Mouse (Mus musculus): ENCODE results near the gene Ap3b1. TPM values are rescaled to one million over a fixed set of nuclear protein-coding genes. Genes with fewer than 3 reads are reported as not detected.

Gene Ap3b1
- total RNA-seq, 2 experiments from 2014 or later: 56.0 to 56.3 TPM

- no peak for DNase-seq (ENCODE audit: low spot score in 2 of 2)
Measured at GRCm38 (mm10) chr13:94575607-94576398, 217.0 kb downstream of the Ap3b1 start.

- no peak for DNase-seq (ENCODE audit: low spot score in 2 of 2)
Measured at GRCm38 (mm10) chr13:94576399-94577176, 217.8 kb downstream of the Ap3b1 start.

GRCm38 (mm10) chr13:94577177-94577540 lies 218.4 kb downstream of the Ap3b1 start:
- no peak for DNase-seq (ENCODE audit: low spot score in 2 of 2)

GRCm38 (mm10) chr13:94595289-94595688 lies 236.5 kb downstream of the Ap3b1 start:
- DNase-seq (ENCODE audit: low spot score in 2 of 2): no peak

- DNase-seq (ENCODE audit: low spot score in 2 of 2): peak in 1 of 2 experiments; percentile 59
Measured at GRCm38 (mm10) chr13:94595701-94596361, 237.1 kb downstream of the Ap3b1 start.

GRCm38 (mm10) chr13:94596386-94597033 lies 237.8 kb downstream of the Ap3b1 start:
- peak in 1 of 2 experiments; percentile 31 for DNase-seq (ENCODE audit: low spot score in 2 of 2)

- no peak for DNase-seq (ENCODE audit: low spot score in 2 of 2)
Measured at GRCm38 (mm10) chr13:94599718-94600117, 241.0 kb downstream of the Ap3b1 start.

- no peak for DNase-seq (ENCODE audit: low spot score in 2 of 2)
Measured at GRCm38 (mm10) chr13:94607035-94607860, 248.5 kb downstream of the Ap3b1 start.

- DNase-seq (ENCODE audit: low spot score in 2 of 2): no peak
Measured at GRCm38 (mm10) chr13:94607861-94608223, 249.1 kb downstream of the Ap3b1 start.

GRCm38 (mm10) chr13:94608420-94608831 lies 249.7 kb downstream of the Ap3b1 start:
- DNase-seq (ENCODE audit: low spot score in 2 of 2): no peak

- no peak for DNase-seq (ENCODE audit: low spot score in 2 of 2)
Measured at GRCm38 (mm10) chr13:94608947-94609346, 250.2 kb downstream of the Ap3b1 start.

Small RNA genes within 50 kb of the gene (microRNA-seq; reads per million reads assigned to microRNA genes)
- 0 reads per million in 2 experiments for gene Gm25109

Other genes starting within 250 kb of the Ap3b1 start
- gene Scamp1, start 73.1 kb upstream of the Ap3b1 start, total RNA-seq (2021): 100 to 1,000 TPM; 160 to 186 TPM